Mouse (Mus musculus): ENCODE data around the gene Tvp23b. TPM values are rescaled to one million over a fixed set of nuclear protein-coding genes. Genes with fewer than 3 reads are reported as not detected.

Tvp23b gene
- 18.5 and 19.1 TPM in 2 replicates for polyA plus RNA-seq (2012; rRNA removed)

GRCm38 (mm10) chr11:62879220-62880048 is at the start of gene Tvp23b:
TSS of gene Tvp23b (plus strand) at chr11:62879455.
- WGBS: 1% methylated on average over 55 of the region's 55 CpGs
- DNase-seq (ENCODE audit: low read depth, low spot score): peak; percentile 74

DNA sequence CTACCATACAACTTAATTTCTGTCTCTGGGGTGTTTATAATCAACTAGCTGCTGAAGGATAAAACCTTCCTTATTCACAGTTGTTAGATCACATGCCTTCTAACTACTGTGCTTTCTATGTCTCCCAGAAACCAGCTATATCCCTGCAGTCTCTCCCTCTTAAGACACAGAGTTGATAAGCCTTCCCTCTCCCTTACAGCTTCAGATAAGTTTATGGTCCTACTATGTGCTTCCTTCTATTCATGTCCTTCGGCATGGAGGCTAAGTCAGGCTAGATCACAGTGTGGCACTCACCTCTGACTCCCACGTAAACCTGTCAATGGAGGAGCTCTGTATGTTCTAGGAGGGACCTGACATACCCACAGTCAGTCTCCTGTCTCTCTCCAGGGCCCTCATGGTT is 48.9 kb upstream of the Tvp23b start:
- WGBS: 92% methylated on average over 2 of the region's 2 CpGs
- no peak for DNase-seq (ENCODE audit: low read depth, low spot score)

- DNase-seq (ENCODE audit: low read depth, low spot score): no peak
Observed at GRCm38 (mm10) chr11:62831906-62832305, 47.3 kb upstream of the Tvp23b start.

DNA sequence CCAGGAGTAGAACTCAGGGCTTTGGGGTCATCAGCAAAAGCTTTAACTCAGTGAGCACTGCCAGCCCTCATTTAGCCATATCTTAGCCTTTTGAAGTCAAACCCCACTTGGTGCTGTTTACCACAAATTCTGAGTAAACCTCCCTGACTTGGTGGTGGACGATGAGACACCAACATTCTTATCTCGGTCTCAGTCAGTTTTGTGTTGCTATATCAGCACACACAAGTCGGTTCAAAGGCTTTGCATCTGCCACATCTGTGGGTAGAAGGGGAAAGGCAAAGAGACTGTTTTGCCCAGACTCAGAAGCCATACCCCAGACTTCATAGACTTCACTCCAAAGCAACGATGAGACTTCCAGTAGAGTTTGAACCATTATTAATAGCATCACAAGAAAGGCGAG is 34.7 kb upstream of the Tvp23b start:
- no peak for DNase-seq (ENCODE audit: low read depth, low spot score)
- WGBS: 84% methylated on average over 5 of the region's 5 CpGs

DNA sequence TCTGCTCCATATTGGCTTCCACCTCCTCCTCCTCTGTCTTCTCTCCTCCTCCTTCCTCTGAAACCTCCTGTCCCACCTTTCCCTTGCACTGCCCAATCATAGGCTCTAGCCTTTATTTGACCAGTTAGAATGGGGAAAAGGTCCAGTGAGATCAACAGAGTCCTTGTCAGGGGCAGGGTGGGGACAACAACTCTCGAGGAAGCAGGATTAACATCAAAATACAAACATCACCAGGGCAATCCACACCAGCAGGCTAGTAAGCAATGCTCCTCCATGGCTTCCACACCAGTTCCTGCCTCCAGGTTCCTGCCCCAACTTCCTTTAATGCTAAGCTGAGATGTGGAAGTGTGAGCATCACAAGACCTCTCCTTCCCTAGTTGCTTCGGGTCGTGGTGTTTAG is 33.5 kb upstream of the Tvp23b start:
- no peak for DNase-seq (ENCODE audit: low read depth, low spot score)
- 53% methylated on average over 3 of the region's 3 CpGs for WGBS

GRCm38 (mm10) chr11:62846961-62847654 is 32.1 kb upstream of the Tvp23b start, which contains the start of gene Fbxw10:
TSS of gene Fbxw10 (plus strand) at chr11:62847069.
- no peak for DNase-seq (ENCODE audit: low read depth, low spot score)
- 43% methylated on average over 12 of the region's 12 CpGs for WGBS

GRCm38 (mm10) chr11:62847655-62848191 is 31.5 kb upstream of the Tvp23b start:
- 65% methylated on average over 4 of the region's 4 CpGs for WGBS
- no peak for DNase-seq (ENCODE audit: low read depth, low spot score)

DNA sequence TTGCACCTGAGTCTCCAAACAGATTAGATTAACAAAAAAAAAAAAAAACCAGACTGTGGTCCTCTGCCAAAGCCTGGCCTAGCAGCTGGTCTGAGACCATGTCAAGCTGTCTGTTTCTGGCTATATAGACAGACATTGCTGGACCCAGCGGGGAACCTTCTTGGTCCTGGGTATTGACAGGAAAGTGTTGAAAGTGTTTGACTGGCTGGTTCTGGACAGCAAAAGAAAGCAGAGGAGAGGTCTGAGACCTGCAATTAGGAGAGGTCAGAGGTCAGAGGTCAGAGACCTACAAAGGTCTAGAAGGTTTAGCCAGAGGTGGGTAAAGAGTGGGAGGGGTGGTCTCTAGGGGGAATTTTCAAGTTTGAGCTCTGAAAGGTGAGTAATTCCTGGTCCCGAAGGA is 31.0 kb upstream of the Tvp23b start:
- 83% methylated on average over 2 of the region's 2 CpGs for WGBS
- no peak for DNase-seq (ENCODE audit: low read depth, low spot score)

- no peak for DNase-seq (ENCODE audit: low read depth, low spot score)
- 82% methylated on average over 1 of the region's 1 CpGs for WGBS
Observed at GRCm38 (mm10) chr11:62851199-62851598, 28.1 kb upstream of the Tvp23b start.

DNA sequence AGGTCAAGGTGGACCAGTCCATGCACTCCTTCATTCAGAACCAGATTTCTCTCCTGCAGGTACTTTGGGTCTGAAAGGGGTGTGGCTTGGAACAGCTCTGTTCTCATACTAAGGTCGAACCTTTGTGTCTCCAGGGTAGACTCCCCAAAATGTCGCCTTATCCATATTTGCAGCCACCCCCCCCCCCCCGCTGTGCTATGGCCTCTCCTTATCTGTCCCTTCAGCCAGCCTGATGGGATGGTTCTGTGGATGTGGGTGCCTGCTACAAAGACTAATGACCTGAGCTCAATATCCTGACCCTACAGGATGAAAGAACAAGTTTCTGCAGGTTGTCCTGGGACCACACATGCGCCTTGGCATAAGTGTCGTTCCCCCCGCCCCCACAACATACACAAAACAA is 25.9 kb upstream of the Tvp23b start:
- WGBS: 86% methylated on average over 6 of the region's 6 CpGs
- no peak for DNase-seq (ENCODE audit: low read depth, low spot score)

DNA sequence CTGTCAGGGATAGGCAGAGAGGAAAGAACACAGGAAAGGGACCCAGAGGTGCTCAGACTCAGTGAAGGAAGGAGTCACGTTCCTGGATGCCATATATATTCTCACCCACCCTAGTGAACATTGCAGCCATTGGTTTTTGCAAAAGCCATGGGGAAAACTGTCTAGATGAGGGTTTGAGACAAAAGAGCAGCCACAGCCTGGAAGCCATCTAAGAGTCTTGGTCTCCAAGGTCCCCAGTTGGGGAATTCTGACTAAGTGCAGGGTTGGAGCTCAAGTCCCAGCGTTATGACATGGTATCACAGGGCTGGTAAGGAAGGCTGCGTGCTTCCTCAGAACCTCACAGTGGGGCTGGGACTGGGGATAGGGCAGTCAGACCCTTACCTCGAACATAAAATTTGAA is 13.7 kb upstream of the Tvp23b start:
- DNase-seq (ENCODE audit: low read depth, low spot score): no peak
- 78% methylated on average over 4 of the region's 4 CpGs for WGBS

GRCm38 (mm10) chr11:62866685-62867084 is 12.6 kb upstream of the Tvp23b start:
- no peak for DNase-seq (ENCODE audit: low read depth, low spot score)
- 67% methylated on average over 7 of the region's 7 CpGs for whole genome bisulfite sequencing

GRCm38 (mm10) chr11:62869201-62869600 is 10.1 kb upstream of the Tvp23b start:
- WGBS: 73% methylated on average over 5 of the region's 5 CpGs
- no peak for DNase-seq (ENCODE audit: low read depth, low spot score)

DNA sequence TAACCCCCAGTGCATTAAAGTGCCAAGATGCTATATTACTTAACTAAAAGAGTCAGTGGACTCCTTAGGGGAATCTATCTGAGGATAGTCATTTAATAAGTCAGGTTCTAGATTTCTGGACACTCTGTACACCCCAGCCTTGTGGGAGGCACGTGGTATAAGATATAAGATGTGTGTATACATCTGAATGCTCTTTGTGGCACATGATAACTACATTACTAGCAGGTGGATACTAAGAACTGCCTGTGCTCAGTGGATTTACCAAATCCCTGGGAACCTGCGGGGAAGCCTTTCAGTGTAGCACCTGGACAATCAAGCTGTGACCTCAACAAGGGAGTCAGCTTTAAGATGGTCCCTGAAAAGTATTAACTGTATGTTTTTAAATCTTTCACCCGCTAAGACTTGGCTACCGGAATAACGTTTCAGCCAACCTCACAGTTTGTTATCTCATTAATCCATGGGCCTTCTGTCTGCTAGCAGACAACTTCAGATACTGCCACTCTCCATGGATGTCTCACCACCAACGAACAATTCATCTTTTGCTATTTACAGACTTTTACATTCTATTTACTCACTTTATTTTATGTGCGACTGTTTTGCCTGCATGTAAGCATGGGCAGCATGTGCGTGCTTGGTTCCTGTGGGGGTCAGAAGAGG is 9.4 kb upstream of the Tvp23b start:
- 74% methylated on average over 8 of the region's 8 CpGs for WGBS

GRCm38 (mm10) chr11:62873479-62873878 is 5.8 kb upstream of the Tvp23b start:
- DNase-seq (ENCODE audit: low read depth, low spot score): no peak
- 61% methylated on average over 9 of the region's 9 CpGs for WGBS

More for the DNA sequence above, 9.4 kb upstream of the Tvp23b start:
- no peak for DNase-seq (ENCODE audit: low read depth, low spot score)

- DNase-seq (ENCODE audit: low read depth, low spot score): no peak
- WGBS: 81% methylated on average over 1 of the region's 1 CpGs
Observed at GRCm38 (mm10) chr11:62875696-62876095, 3.6 kb upstream of the Tvp23b start.

GRCm38 (mm10) chr11:62876445-62876844 is 2.8 kb upstream of the Tvp23b start:
- no peak for DNase-seq (ENCODE audit: low read depth, low spot score)
- 76% methylated on average over 4 of the region's 4 CpGs for WGBS

DNA sequence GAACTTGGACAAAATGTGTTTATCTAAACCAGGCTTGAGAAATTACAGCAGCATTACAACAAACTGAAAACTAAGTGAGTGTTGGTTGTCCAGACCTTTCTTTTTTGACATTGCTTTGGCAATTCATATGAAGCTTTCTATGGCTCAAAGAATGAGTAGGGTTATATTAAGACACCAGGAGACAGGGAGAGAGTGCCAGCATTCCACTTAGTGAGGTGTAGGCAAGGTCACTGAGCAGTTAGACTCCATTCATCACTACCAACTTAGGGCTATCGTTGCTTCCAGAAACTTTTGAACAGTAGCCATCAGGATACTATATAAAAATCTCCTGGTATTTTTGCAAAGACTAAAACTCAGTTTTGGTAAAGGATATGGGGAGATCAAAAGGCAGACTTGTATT is 1.9 kb upstream of the Tvp23b start:
- 72% methylated on average over 1 of the region's 1 CpGs for WGBS

GRCm38 (mm10) chr11:62878728-62879127 is 527 bp upstream of the Tvp23b start:
- WGBS: 7% methylated on average over 9 of the region's 9 CpGs
- no peak for DNase-seq (ENCODE audit: low read depth, low spot score)

More for the DNA sequence above, 1.9 kb upstream of the Tvp23b start:
- DNase-seq (ENCODE audit: low read depth, low spot score): no peak

DNA sequence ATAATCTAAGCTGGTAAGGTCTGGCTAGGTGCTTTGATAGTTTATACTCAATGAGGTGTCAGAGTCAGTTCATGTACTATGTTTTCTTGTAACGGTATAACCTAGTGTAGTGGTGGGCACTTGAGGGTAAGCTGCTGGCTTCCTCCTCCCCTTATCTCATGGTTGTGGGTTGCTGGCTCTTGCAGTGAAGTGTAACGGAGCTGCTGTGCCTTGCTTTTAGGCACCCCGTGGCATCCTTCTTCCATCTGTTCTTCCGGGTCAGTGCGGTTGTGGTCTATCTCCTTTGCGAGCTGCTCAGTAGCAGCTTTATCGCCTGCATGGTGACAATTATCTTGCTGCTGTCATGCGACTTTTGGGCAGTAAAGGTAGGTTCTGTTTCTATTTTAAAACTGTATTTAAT is 4.2 kb downstream of the Tvp23b start:
- WGBS: 94% methylated on average over 8 of the region's 8 CpGs
- no peak for DNase-seq (ENCODE audit: low read depth, low spot score)

All from large intestine, adult 2 months (tissue).